ENCODE assay signal across 1 mouse cellular context in the genomic region with DNA sequence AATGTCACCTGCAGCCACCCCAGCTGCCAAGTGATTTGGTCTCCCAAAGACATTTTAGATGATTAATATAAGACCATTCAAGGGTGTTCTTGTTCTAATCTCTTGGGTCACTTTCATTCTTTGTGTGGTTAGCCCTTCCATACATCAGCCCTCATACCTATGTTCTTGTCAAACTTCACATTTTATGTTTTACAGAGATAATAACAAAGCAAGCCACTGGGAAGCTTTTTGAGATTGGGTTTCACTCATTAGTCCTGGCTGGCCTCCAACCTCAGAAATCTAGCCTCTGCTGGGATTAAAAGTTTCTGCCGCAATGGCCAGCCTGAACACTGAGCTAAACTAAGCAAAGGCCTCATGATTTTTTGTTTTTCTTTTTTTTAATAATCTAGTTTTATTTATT.
TF ChIP-seq lines count a peak whose summit lies in the region.

No protein-coding gene starts in this region.

TF ChIP-seq in MEL, 35 proteins besides CTCF, POLR2A, EP300 and RAD21:
- no peak for TF ChIP-seq MYC (IDR thresholded peaks at IDR 0.05; ENCODE audit: low read depth, low read length)
- no peak for TF ChIP-seq CHD1 (IDR thresholded peaks at IDR 0.05; ENCODE audit: low read depth, low read length)
- TF ChIP-seq POLR2AphosphoS2 (IDR thresholded peaks at IDR 0.05; ENCODE audit: low read length): peak; percentile 73; the same call in 1 of the 2 replicates
- no peak for TF ChIP-seq SMC3 (IDR thresholded peaks at IDR 0.05; ENCODE audit: low read depth, low read length)
- TF ChIP-seq TCF12 (IDR thresholded peaks at IDR 0.05; ENCODE audit: low read depth, low read length): no peak
- no peak for TF ChIP-seq TAL1 (IDR thresholded peaks at IDR 0.05; ENCODE audit: low read length)
- peak; percentile 70 for TF ChIP-seq RCOR1 (IDR thresholded peaks at IDR 0.05; ENCODE audit: low read depth, low read length)
- no peak for TF ChIP-seq MAZ (IDR thresholded peaks at IDR 0.05; ENCODE audit: low read depth, low read length)
- no peak for TF ChIP-seq MYB (IDR thresholded peaks at IDR 0.05; ENCODE audit: low read depth, low read length)
- no peak for TF ChIP-seq POLR2AphosphoS5 (IDR thresholded peaks at IDR 0.05; ENCODE audit: borderline replicate concordance, low read depth, low read length)
- TF ChIP-seq BHLHE40 (IDR thresholded peaks at IDR 0.05; ENCODE audit: borderline replicate concordance, low read depth, low read length): no peak
- TF ChIP-seq CHD2 (IDR thresholded peaks at IDR 0.05; ENCODE audit: low read length): no peak
- TF ChIP-seq USF2 (IDR thresholded peaks at IDR 0.05; ENCODE audit: borderline replicate concordance in 1 of 2, insufficient read depth in 1 of 2, low read depth in 1 of 2, low read length in 2 of 2): no peak
- TF ChIP-seq MXI1 (IDR thresholded peaks at IDR 0.05; ENCODE audit: low read depth, low read length): no peak
- no peak for TF ChIP-seq ETS1 (IDR thresholded peaks at IDR 0.05; ENCODE audit: low read depth, low read length)
- TF ChIP-seq SIN3A (IDR thresholded peaks at IDR 0.05; ENCODE audit: low read length): no peak
